Mouse (Mus musculus) kidney, embryonic 14.5 days (tissue): ENCODE data around the gene Gm10681. TPM values are rescaled to one million over a fixed set of nuclear protein-coding genes. Genes with fewer than 3 reads are reported as not detected.
"Not testable (repeated sequence)": the region's sequence is repeated elsewhere in the genome, so short reads cannot be mapped to it uniquely, and the experiment has no call there.

Experiments
- ATAC-seq: fragments of 200-750 bp; cut with Nextera tagmentation; 2 replicates; pipeline ENCODE4 v1.8.0; 2017; ENCODE audit warnings: moderate number of reproducible peaks, mild to moderate bottlenecking, moderate TSS enrichment, moderate library complexity; ENCODE audit not compliant: low FRiP score, low TSS enrichment
- H3K27ac ChIP-seq: fragments of 300-500 bp; sonication (generic); 2 replicates; pipeline ENCODE4 v1.5.1; 2014; ENCODE audit warnings: low read depth, mild to moderate bottlenecking, low read length, moderate library complexity, mixed read lengths
- H3K27me3 ChIP-seq: fragments of 300-500 bp; sonication (generic); 2 replicates; pipeline ENCODE4 v1.6.1; 2014; ENCODE audit warnings: mild to moderate bottlenecking, low read length; ENCODE audit not compliant: control insufficient read depth, insufficient read depth
- H3K36me3 ChIP-seq: fragments of 300-500 bp; sonication (generic); 2 replicates; pipeline ENCODE4 v1.6.1; 2014; ENCODE audit warnings: low read length, mixed read lengths; ENCODE audit not compliant: control insufficient read depth, insufficient read depth
- H3K4me1 ChIP-seq: fragments of 300-500 bp; sonication (generic); 2 replicates; pipeline ENCODE4 v1.6.1; 2014; ENCODE audit warnings: low read length, mixed read lengths; ENCODE audit not compliant: control insufficient read depth, insufficient read depth
- H3K4me2 ChIP-seq: fragments of 300-500 bp; sonication (generic); replicated peaks from 2 replicates; pipeline ENCODE4 v1.6.1; 2014; ENCODE audit warnings: low read depth, mild to moderate bottlenecking, low read length
- H3K4me3 ChIP-seq: fragments of 300-500 bp; sonication (generic); 2 replicates; pipeline ENCODE4 v1.5.1; 2014; ENCODE audit warnings: mild to moderate bottlenecking, low read length
- H3K9ac ChIP-seq: fragments of 300-500 bp; sonication (generic); 2 replicates; pipeline ENCODE4 v1.6.1; 2014; ENCODE audit warnings: low read depth, mild to moderate bottlenecking, low read length, moderate library complexity
- H3K9me3 ChIP-seq: fragments of 300-500 bp; sonication (generic); 2 replicates; pipeline ENCODE4 v1.6.1; 2016; ENCODE audit warnings: low read length; ENCODE audit not compliant: control insufficient read depth
- WGBS: fragments of 180-500 bp; shearing (Covaris S2); extraction: QIAGEN DNeasy Blood & Tissue Kit; methylation state at CpG from one replicate; pipeline ENCODE4 v1.1.7; 2014; 5-methylcytosine and 5-hydroxymethylcytosine counted together
- polyA plus RNA-seq: library from polyadenylated mRNA; unstranded; fragments of >200 nt; fragmentation: Nextera tagmentation; extraction: Ambion mirVana; gene quantifications from 2 replicates; pipeline ENCODE4 v1.2.1, GENCODE M21; 2014

Gm10681 gene
- polyA plus RNA-seq, 1 experiment from 2014 or later = 16.8 TPM

GRCm38 (mm10) chr3:98547641-98548040 lies 41.0 kb downstream of the Gm10681 start:
- H3K9me3 ChIP-seq, H3K27me3 ChIP-seq, H3K36me3 ChIP-seq, H3K4me1 ChIP-seq, H3K4me3 ChIP-seq, H3K4me2 ChIP-seq, H3K27ac ChIP-seq, H3K9ac ChIP-seq: not testable (repeated sequence)
- ATAC-seq = peak; percentile 82

GRCm38 (mm10) chr3:98524978-98525377 lies 63.6 kb downstream of the Gm10681 start:
- H3K4me2 ChIP-seq, H3K9me3 ChIP-seq, H3K27ac ChIP-seq, H3K36me3 ChIP-seq, H3K4me3 ChIP-seq, ATAC-seq, H3K27me3 ChIP-seq, H3K9ac ChIP-seq, H3K4me1 ChIP-seq: not testable (repeated sequence)

- not testable (repeated sequence) for H3K27me3 ChIP-seq, H3K9ac ChIP-seq, H3K4me3 ChIP-seq, H3K4me1 ChIP-seq, H3K27ac ChIP-seq, H3K9me3 ChIP-seq, H3K4me2 ChIP-seq, ATAC-seq, H3K36me3 ChIP-seq
- WGBS = no CpG with 5 or more reads among the region's 1 CpGs
Observed at GRCm38 (mm10) chr3:98524552-98524951, 64.1 kb downstream of the Gm10681 start.

GRCm38 (mm10) chr3:98522779-98523178 lies 65.8 kb downstream of the Gm10681 start:
- not testable (repeated sequence) for H3K4me3 ChIP-seq, H3K4me2 ChIP-seq, H3K9me3 ChIP-seq, H3K27me3 ChIP-seq, H3K9ac ChIP-seq, ATAC-seq, H3K36me3 ChIP-seq, H3K27ac ChIP-seq, H3K4me1 ChIP-seq
- WGBS = 36% methylated on average over 1 of the region's 2 CpGs

DNA sequence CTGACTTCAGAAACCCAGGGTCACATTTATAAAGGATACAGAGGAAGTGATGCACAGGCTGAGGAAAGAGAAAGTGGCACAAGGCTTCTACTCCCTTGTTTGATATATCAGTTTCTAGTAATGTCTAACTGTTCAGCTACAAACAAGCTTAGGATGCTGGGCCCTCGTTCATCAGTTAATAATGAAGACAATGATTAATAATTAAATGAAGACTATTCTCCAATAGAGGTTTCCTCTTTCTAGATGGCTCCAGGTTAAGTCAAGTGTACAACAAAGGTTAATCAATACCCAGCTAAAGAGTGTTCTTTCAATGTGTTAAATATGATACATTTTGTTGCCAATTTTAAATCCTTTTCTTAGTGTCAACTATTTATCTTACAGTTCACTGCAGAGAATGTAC lies 78.2 kb downstream of the Gm10681 start, which contains the start of gene Hsd3b4:
Gene Hsd3b4, minus strand, starts transcription at position 101 of the 400 bp plus-strand sequence.
- not testable (repeated sequence) for H3K9ac ChIP-seq, H3K4me3 ChIP-seq, H3K27me3 ChIP-seq, ATAC-seq, H3K4me1 ChIP-seq, H3K36me3 ChIP-seq, H3K27ac ChIP-seq, H3K4me2 ChIP-seq, H3K9me3 ChIP-seq
- no CpG with 5 or more reads among the region's 1 CpGs for WGBS

- not testable (repeated sequence) for H3K27ac ChIP-seq, H3K36me3 ChIP-seq, H3K4me3 ChIP-seq, H3K4me1 ChIP-seq, H3K27me3 ChIP-seq, H3K4me2 ChIP-seq, H3K9ac ChIP-seq, H3K9me3 ChIP-seq, ATAC-seq
- WGBS = no CpG with 5 or more reads among the region's 5 CpGs
Observed at GRCm38 (mm10) chr3:98507229-98507628, 81.4 kb downstream of the Gm10681 start.

Other genes starting within 250 kb of the Gm10681 start
- 424 and 494 TPM in 2 replicates for gene Phgdh, start 248.8 kb downstream of the Gm10681 start, polyA plus RNA-seq
- gene Zfp697, start 206.3 kb downstream of the Gm10681 start, polyA plus RNA-seq = 18.0 and 21.5 TPM in 2 replicates
- gene Gm4450, start 131.7 kb downstream of the Gm10681 start, polyA plus RNA-seq = 4.8 and 8.3 TPM in 2 replicates
- 7.7 and 9.1 TPM in 2 replicates for gene Hsd3b4, start 78.3 kb downstream of the Gm10681 start, polyA plus RNA-seq
- gene Hsd3b5, start 41.4 kb upstream of the Gm10681 start, polyA plus RNA-seq = not detected in 2 replicates
- gene Hsd3b2, start 135.7 kb upstream of the Gm10681 start, polyA plus RNA-seq = not detected in 2 replicates
- gene Hsd3b3, start 174.3 kb upstream of the Gm10681 start, polyA plus RNA-seq = 0.19 TPM in 1 of 2 replicates, not detected in the other
- gene Hsd3b6, start 225.6 kb upstream of the Gm10681 start, polyA plus RNA-seq = 0.77 and 1.6 TPM in 2 replicates